Mouse (Mus musculus) right cerebral cortex, postnatal 25 days (tissue): ENCODE results near the gene Gm10800.
"Not testable (repeated sequence)": the region's sequence is repeated elsewhere in the genome, so short reads cannot be mapped to it uniquely, and the experiment has no call there.

ENCODE experiments used
- DNase-seq: peaks from one replicate; pipeline ENCODE4 v3.0.0; 2022

Gm10800 gene

DNA sequence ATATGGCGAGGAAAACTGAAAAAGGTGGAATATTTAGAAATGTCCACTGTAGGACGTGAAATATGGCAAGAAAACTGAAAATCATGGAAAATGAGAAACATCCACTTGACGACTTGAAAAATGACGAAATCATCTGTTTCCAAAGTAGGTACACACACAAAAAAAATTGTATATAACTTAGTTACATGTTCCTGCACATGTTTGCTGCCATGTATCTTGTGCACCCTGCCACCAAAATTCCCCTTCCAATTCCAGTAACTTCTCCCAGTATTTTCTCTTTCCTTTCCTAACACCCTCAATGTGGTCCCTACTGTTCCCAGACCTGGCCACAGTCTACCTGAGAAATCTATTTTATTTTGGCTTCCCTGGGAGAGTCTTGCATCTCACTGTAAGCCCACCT, at the start of gene Gm10800:
TSS of gene Gm10800 (minus strand) at position 101 of the 400 bp plus-strand sequence.
- not testable (repeated sequence) for DNase-seq

DNA sequence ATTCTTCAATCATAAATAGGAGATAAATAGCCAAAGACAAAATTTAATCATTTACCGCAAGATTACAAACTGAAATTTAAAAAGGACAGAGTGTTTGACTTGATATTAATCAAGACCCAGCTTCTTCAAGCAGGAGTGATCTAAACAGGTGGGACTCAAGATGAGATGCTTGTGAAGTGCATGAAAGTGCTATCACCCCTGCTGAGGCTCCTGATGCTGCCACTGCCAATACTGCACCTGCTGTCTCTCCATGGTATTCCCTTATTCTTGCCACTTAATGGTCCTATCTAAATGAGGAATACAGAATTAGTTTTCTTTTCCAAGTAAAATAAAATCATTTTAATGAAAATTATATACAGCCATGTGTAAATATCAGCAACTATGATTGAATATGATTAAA, 30.4 kb upstream of the Gm10800 start:
- DNase-seq: no peak

DNA sequence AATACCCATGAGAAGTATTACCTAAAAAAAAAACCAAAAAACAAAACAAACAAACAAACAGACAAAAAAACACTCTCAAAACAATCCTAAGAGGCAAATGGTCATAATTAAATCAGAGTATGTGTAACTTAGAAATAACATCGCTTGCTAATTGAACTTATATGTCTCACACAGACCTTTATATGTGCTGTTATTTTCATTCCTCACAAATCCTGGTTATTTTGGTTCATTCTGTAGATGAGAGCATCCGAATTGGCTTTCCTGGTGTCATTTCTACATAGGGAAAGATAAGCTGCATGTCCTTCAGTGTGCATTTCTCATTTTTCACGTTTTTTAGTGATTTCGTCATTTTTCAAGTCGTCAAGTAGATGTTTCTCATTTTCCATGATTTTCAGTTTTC, 5.2 kb downstream of the Gm10800 start, which contains the start of gene Gm10801:
TSS of gene Gm10801 (plus strand) at position 301 of the 400 bp plus-strand sequence.
- DNase-seq: not testable (repeated sequence)
